Mouse (Mus musculus) myocyte (in vitro differentiated cells): ENCODE results near the gene Xpo6. TPM values are rescaled to one million over a fixed set of nuclear protein-coding genes. Genes with fewer than 3 reads are reported as not detected.

Experiments used
- H3K27me3 ChIP-seq: one replicate; pipeline ENCODE4 v1.6.1; 2011; ENCODE audit not compliant: control insufficient read depth, insufficient read depth, insufficient read length
- H3K36me3 ChIP-seq: one replicate; pipeline ENCODE4 v1.6.1; 2011; ENCODE audit not compliant: control insufficient read depth, insufficient read depth
- H3K4me2 ChIP-seq: one replicate; pipeline ENCODE4 v1.6.1; 2011; ENCODE audit warnings: low read depth, control low read depth
- H3K4me3 ChIP-seq: one replicate; pipeline ENCODE4 v1.5.1; 2011; ENCODE audit warnings: mild to moderate bottlenecking, control low read depth, moderate library complexity
- H3K79me2 ChIP-seq: one replicate; pipeline ENCODE4 v1.6.1; 2011; ENCODE audit not compliant: control insufficient read depth, insufficient read depth
- H3ac ChIP-seq: one replicate; pipeline ENCODE4 v1.6.1; 2011; ENCODE audit not compliant: control insufficient read depth, insufficient read length
- CEBPB ChIP-seq: IDR thresholded peaks from 2 replicates; pipeline ENCODE4 v1.6.1; 2011; ENCODE audit warnings: mild to moderate bottlenecking, moderate library complexity; ENCODE audit not compliant: poor library complexity, insufficient read depth, severe bottlenecking
- E2F4 ChIP-seq: IDR thresholded peaks from one replicate; pipeline ENCODE4 v1.6.1; 2011; ENCODE audit warnings: mild to moderate bottlenecking, control low read depth, moderate library complexity; ENCODE audit not compliant: insufficient read depth
- MAX ChIP-seq: IDR thresholded peaks from one replicate; pipeline ENCODE4 v1.6.1; 2011; ENCODE audit warnings: low read depth, mild to moderate bottlenecking, control low read depth
- MYOD1 ChIP-seq, 3 experiments: IDR thresholded peaks; one replicate each; pipeline ENCODE4 v1.6.1; 2011; ENCODE audit warnings: control low read depth in 2 of 3, low read depth in 2 of 3, mild to moderate bottlenecking in 2 of 3, moderate library complexity in 1 of 3; ENCODE audit not compliant: insufficient read length in 2 of 3, control insufficient read depth in 1 of 3
- MYOG ChIP-seq, 3 experiments: IDR thresholded peaks; one replicate each; pipeline ENCODE4 v1.6.1; 2011; ENCODE audit warnings: control low read depth in 2 of 3, low read depth in 2 of 3, mild to moderate bottlenecking in 2 of 3; ENCODE audit not compliant: insufficient read length in 2 of 3, control insufficient read depth in 1 of 3, insufficient read depth in 1 of 3
- POLR2A ChIP-seq: IDR thresholded peaks from one replicate; pipeline ENCODE4 v1.6.1; 2011; ENCODE audit warnings: low read depth, mild to moderate bottlenecking, control low read depth, moderate library complexity; ENCODE audit not compliant: insufficient read length
- POLR2AphosphoS2 ChIP-seq: IDR thresholded peaks from one replicate; pipeline ENCODE4 v1.6.1; 2011; ENCODE audit warnings: low read depth, control low read depth; ENCODE audit not compliant: insufficient read length
- REST ChIP-seq: IDR thresholded peaks from one replicate; pipeline ENCODE4 v1.6.1; 2011; ENCODE audit warnings: mild to moderate bottlenecking, control low read depth, moderate library complexity; ENCODE audit not compliant: insufficient read depth, insufficient read length
- SRF ChIP-seq: IDR thresholded peaks from one replicate; pipeline ENCODE4 v1.6.1; 2011; ENCODE audit warnings: low read depth; ENCODE audit not compliant: control insufficient read depth, insufficient read length
- TCF12 ChIP-seq: IDR thresholded peaks from one replicate; pipeline ENCODE4 v1.6.1; 2011; ENCODE audit warnings: mild to moderate bottlenecking, control low read depth; ENCODE audit not compliant: poor library complexity, insufficient read depth, severe bottlenecking
- TCF3 ChIP-seq: IDR thresholded peaks from one replicate; pipeline ENCODE4 v1.6.1; 2011; ENCODE audit warnings: low read depth, control low read depth; ENCODE audit not compliant: insufficient read length
- USF1 ChIP-seq: IDR thresholded peaks from one replicate; pipeline ENCODE4 v1.6.1; 2011; ENCODE audit warnings: low read depth, mild to moderate bottlenecking, control low read depth, moderate library complexity
- polyA plus RNA-seq: library from polyadenylated mRNA; unstranded; fragments of >200 nt; fragmentation: generic; extraction: Trizol; gene quantifications from one replicate; pipeline ENCODE4 v1.2.1, GENCODE M21; 2012; ENCODE audit warnings: missing spikeins

Gene Xpo6
- polyA plus RNA-seq, 1 experiment, result 36.4 TPM

DNA sequence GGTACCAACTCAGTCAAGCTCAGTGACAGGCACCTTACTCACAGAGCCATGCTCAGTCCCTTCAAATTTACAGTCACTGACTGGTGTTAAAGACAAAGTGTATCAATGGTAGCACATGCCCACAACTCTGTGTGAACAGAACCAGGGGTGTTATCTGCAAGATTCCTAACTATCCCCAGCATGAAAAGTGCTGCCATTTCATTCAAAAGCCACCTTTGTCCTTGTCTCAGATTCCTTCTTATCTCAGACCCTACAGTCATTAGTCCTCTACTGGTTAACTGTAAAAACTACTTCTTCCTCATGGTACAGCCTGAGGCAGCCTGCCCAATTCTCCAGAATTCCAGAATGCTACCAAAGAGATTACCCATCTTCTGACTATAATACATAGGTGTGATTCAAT lies 14.3 kb downstream of the Xpo6 start:
- Histone ChIP-seq H3K36me3 (no peaks in the 10 kb centered on the region), H3ac (no peak overlapping the region), H3K27me3 (no peaks in the 10 kb centered on the region), H3K4me3 (no peak overlapping the region), H3K79me2 (peaks cover 97% of the 10 kb centered on the region), H3K4me2 (no peak overlapping the region)
- TF ChIP-seq TCF12 (no peak), REST (no peak), MYOD1 (IDR thresholded peaks at IDR 0.05; ENCODE audit: control insufficient read depth in 1 of 3, insufficient read length in 2 of 3, low read depth in 2 of 3) (no peak), POLR2AphosphoS2 (no peak), E2F4 (no peak)

- H3K27me3 ChIP-seq, result no peaks in the 10 kb centered on the region
- H3K36me3 ChIP-seq, result no peaks in the 10 kb centered on the region
- TF ChIP-seq SRF (no peak), POLR2AphosphoS2 (no peak), TCF3 (no peak), POLR2A (no peak), REST (no peak), USF1 (no peak), MAX (no peak), MYOD1 (IDR thresholded peaks at IDR 0.05; ENCODE audit: control insufficient read depth in 1 of 3, insufficient read length in 2 of 3, low read depth in 2 of 3) (no peak), MYOG (IDR thresholded peaks at IDR 0.05; ENCODE audit: control insufficient read depth in 1 of 3, insufficient read depth in 1 of 3, insufficient read length in 2 of 3, low read depth in 2 of 3) (no peak), E2F4 (no peak), CEBPB (no peak)
- H3K4me2 ChIP-seq, result no peak overlapping the region
- peaks cover 97% of the 10 kb centered on the region for H3K79me2 ChIP-seq
- no peak overlapping the region for H3K4me3 ChIP-seq
- no peak overlapping the region for H3ac ChIP-seq
Measured at GRCm38 (mm10) chr7:126183583-126183982, 16.7 kb downstream of the Xpo6 start.

GRCm38 (mm10) chr7:126181487-126181886 lies 18.8 kb downstream of the Xpo6 start:
- TF ChIP-seq E2F4, result no peak
- no peak for TF ChIP-seq MYOD1 (IDR thresholded peaks at IDR 0.05; ENCODE audit: control insufficient read depth in 1 of 3, insufficient read length in 2 of 3, low read depth in 2 of 3)
- no peak for TF ChIP-seq REST
- no peak for TF ChIP-seq MAX
- TF ChIP-seq TCF12, result no peak
- TF ChIP-seq USF1, result no peak
- no peak for TF ChIP-seq SRF
- no peak for TF ChIP-seq TCF3
- TF ChIP-seq POLR2AphosphoS2, result no peak
- TF ChIP-seq MYOG (IDR thresholded peaks at IDR 0.05; ENCODE audit: control insufficient read depth in 1 of 3, insufficient read depth in 1 of 3, insufficient read length in 2 of 3, low read depth in 2 of 3), result no peak
- no peak for TF ChIP-seq POLR2A
- no peak for TF ChIP-seq CEBPB
- Histone ChIP-seq H3K36me3 (no peaks in the 10 kb centered on the region), H3ac (no peak overlapping the region)

DNA sequence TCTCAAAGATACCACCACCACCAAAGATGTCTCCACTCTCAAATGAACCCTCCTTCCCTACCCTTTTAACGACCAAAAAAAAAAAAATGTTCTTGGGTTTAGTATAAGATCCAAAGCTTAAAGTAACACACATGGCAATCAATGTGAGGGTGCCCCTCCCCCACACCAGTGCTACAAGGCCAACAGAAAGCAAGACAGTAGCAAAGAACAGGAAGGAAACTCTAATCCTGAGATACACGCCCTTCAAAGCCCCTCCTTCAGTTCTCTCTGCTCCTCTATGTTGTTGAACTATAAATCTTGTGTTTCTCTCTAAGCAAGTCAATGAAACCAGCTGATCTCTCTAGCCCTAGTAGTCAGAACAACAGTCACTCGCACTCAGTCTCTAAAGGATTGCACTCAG lies 19.3 kb downstream of the Xpo6 start:
- H3K36me3 ChIP-seq, result no peaks in the 10 kb centered on the region
- no peak overlapping the region for H3ac ChIP-seq
- TF ChIP-seq TCF12, result no peak
- no peak for TF ChIP-seq USF1
- no peak for TF ChIP-seq SRF
- TF ChIP-seq CEBPB, result no peak
- no peak for TF ChIP-seq MYOG (IDR thresholded peaks at IDR 0.05; ENCODE audit: control insufficient read depth in 1 of 3, insufficient read depth in 1 of 3, insufficient read length in 2 of 3, low read depth in 2 of 3)
- no peak for TF ChIP-seq TCF3
- no peak for TF ChIP-seq POLR2A
- no peak for TF ChIP-seq E2F4
- no peak for TF ChIP-seq MAX
- no peak for TF ChIP-seq REST
- TF ChIP-seq MYOD1 (IDR thresholded peaks at IDR 0.05; ENCODE audit: control insufficient read depth in 1 of 3, insufficient read length in 2 of 3, low read depth in 2 of 3), result no peak
- TF ChIP-seq POLR2AphosphoS2, result no peak
- no peaks in the 10 kb centered on the region for H3K27me3 ChIP-seq
- H3K4me3 ChIP-seq, result no peak overlapping the region
- no peak overlapping the region for H3K4me2 ChIP-seq
- H3K79me2 ChIP-seq, result peaks cover 96% of the 10 kb centered on the region

More at GRCm38 (mm10) chr7:126181487-126181886, 18.8 kb downstream of the Xpo6 start:
- no peak overlapping the region for H3K4me2 ChIP-seq
- no peaks in the 10 kb centered on the region for H3K27me3 ChIP-seq
- peaks cover 96% of the 10 kb centered on the region for H3K79me2 ChIP-seq
- no peak overlapping the region for H3K4me3 ChIP-seq

GRCm38 (mm10) chr7:126178804-126179203 lies 21.5 kb downstream of the Xpo6 start:
- no peak overlapping the region for H3ac ChIP-seq
- TF ChIP-seq POLR2AphosphoS2 (no peak), TCF3 (no peak), E2F4 (no peak), MYOG (IDR thresholded peaks at IDR 0.05; ENCODE audit: control insufficient read depth in 1 of 3, insufficient read depth in 1 of 3, insufficient read length in 2 of 3, low read depth in 2 of 3) (no peak), TCF12 (no peak), SRF (no peak), MAX (no peak), POLR2A (no peak), MYOD1 (IDR thresholded peaks at IDR 0.05; ENCODE audit: control insufficient read depth in 1 of 3, insufficient read length in 2 of 3, low read depth in 2 of 3) (no peak), REST (no peak), USF1 (no peak), CEBPB (no peak)
- H3K4me3 ChIP-seq, result no peak overlapping the region
- peaks cover under 1% of the 10 kb centered on the region for H3K36me3 ChIP-seq
- no peak overlapping the region for H3K4me2 ChIP-seq
- H3K27me3 ChIP-seq, result no peaks in the 10 kb centered on the region
- peaks cover 99% of the 10 kb centered on the region for H3K79me2 ChIP-seq
